Mouse (Mus musculus) cerebellum, postnatal 14 days (tissue): ENCODE measurements around the gene Ppp6r3.

Experiments used
- DNase-seq, 2 experiments: peaks; one replicate each; pipeline ENCODE4 v3.0.0; 2021; ENCODE audit warnings: mixed read lengths in 2 of 2

The Ppp6r3 gene

GRCm38 (mm10) chr19:3575632-3576384 is at the start of gene Ppp6r3:
Gene Ppp6r3 (minus strand): TSS chr19:3575749.
- peak; percentile 99 for DNase-seq

GRCm38 (mm10) chr19:3625111-3625510 is 49.6 kb upstream of the Ppp6r3 start:
- no peak for DNase-seq

- peak; percentile 66 to 77 for DNase-seq
Measured at GRCm38 (mm10) chr19:3623824-3624223, 48.3 kb upstream of the Ppp6r3 start.

- DNase-seq = no peak
Measured at GRCm38 (mm10) chr19:3623294-3623693, 47.7 kb upstream of the Ppp6r3 start.

GRCm38 (mm10) chr19:3620871-3621270 is 45.3 kb upstream of the Ppp6r3 start:
- peak; percentile 54 to 64 for DNase-seq

- DNase-seq = no peak
Measured at GRCm38 (mm10) chr19:3619359-3619758, 43.8 kb upstream of the Ppp6r3 start.

- DNase-seq = no peak
Measured at GRCm38 (mm10) chr19:3613991-3614390, 38.4 kb upstream of the Ppp6r3 start.

- no peak for DNase-seq
Measured at GRCm38 (mm10) chr19:3612534-3613273, 37.2 kb upstream of the Ppp6r3 start.

- no peak for DNase-seq
Measured at GRCm38 (mm10) chr19:3611730-3612129, 36.2 kb upstream of the Ppp6r3 start.

- DNase-seq = peak; percentile 66 to 72
Measured at GRCm38 (mm10) chr19:3610886-3611285, 35.3 kb upstream of the Ppp6r3 start.

- peak in 1 of 2 experiments; percentile 50 for DNase-seq
Measured at GRCm38 (mm10) chr19:3609826-3610225, 34.3 kb upstream of the Ppp6r3 start.

- no peak for DNase-seq
Measured at GRCm38 (mm10) chr19:3594316-3594715, 18.8 kb upstream of the Ppp6r3 start.

GRCm38 (mm10) chr19:3593379-3594055 is 18.0 kb upstream of the Ppp6r3 start:
- no peak for DNase-seq

GRCm38 (mm10) chr19:3589968-3590367 is 14.4 kb upstream of the Ppp6r3 start:
- DNase-seq = no peak

- DNase-seq = no peak
Measured at GRCm38 (mm10) chr19:3589547-3589946, 14.0 kb upstream of the Ppp6r3 start.

GRCm38 (mm10) chr19:3587729-3588128 is 12.2 kb upstream of the Ppp6r3 start:
- peak in 1 of 2 experiments; percentile 44 for DNase-seq

- DNase-seq = peak; percentile 54 to 71
Measured at GRCm38 (mm10) chr19:3586540-3586939, 11.0 kb upstream of the Ppp6r3 start.

GRCm38 (mm10) chr19:3586026-3586425 is 10.5 kb upstream of the Ppp6r3 start:
- no peak for DNase-seq

- DNase-seq = peak; percentile 85 to 86
Measured at GRCm38 (mm10) chr19:3581326-3581725, 5.8 kb upstream of the Ppp6r3 start.

GRCm38 (mm10) chr19:3577911-3578290 is 2.4 kb upstream of the Ppp6r3 start:
- no peak for DNase-seq

GRCm38 (mm10) chr19:3577265-3577910 is 1.8 kb upstream of the Ppp6r3 start:
- no peak for DNase-seq

- DNase-seq = peak in 1 of 2 experiments; percentile 30
Measured at GRCm38 (mm10) chr19:3576451-3577264, 1.1 kb upstream of the Ppp6r3 start.
